Mouse (Mus musculus) layer of hippocampus, adult 9-10 months (tissue): ENCODE measurements around the gene 9830107B12Rik.
A peak's percentile ranks its signal among the peaks of the same experiment; 100 is the strongest.
"Not testable (repeated sequence)": the region's sequence is repeated elsewhere in the genome, so short reads cannot be mapped to it uniquely, and the experiment has no call there.

Experiments used
- DNase-seq: peaks from one replicate; pipeline ENCODE4 v3.0.0; 2022; ENCODE audit warnings: low spot score

The 9830107B12Rik gene

DNA sequence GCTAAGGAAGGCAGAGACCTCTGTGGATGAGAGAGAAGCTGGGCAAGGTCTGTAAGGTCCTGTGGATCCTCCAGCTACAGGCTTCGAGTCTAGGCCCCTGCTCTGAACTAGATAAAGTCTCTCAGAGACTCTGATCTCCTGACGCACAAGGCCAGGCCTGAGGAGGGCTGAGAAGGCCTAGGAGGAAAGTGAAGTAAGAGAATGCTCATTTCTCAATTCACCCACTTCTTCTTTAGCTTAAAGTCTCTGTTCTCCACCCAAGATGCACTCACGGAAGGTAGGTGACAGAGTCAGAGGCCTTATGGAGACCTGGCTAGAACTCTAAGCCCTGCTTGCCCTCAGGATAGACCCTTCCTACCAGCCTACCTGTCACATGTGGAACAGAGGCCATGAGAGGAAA is at the start of gene 9830107B12Rik:
TSS of gene 9830107B12Rik (minus strand) at position 149 of the 400 bp plus-strand sequence.
- DNase-seq = no peak

DNA sequence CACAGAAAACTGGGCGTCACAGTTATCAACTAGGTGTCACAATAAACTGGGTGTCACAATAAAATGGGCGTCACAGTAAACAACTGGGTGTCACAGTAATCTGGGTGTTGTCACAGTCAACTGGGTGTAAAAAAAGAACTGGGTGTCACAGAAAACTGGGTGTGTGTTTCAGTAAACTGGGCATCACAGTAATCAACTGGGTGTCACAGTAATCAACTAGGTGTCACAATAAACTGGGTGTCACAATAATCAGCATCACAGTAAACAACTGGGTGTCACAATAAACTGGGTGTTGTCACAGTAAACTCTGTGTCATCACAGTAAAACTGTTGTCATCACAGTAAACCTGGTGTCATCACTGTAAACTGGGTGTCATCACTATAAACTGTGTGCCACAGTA is 46.3 kb upstream of the 9830107B12Rik start:
- DNase-seq = no peak

DNA sequence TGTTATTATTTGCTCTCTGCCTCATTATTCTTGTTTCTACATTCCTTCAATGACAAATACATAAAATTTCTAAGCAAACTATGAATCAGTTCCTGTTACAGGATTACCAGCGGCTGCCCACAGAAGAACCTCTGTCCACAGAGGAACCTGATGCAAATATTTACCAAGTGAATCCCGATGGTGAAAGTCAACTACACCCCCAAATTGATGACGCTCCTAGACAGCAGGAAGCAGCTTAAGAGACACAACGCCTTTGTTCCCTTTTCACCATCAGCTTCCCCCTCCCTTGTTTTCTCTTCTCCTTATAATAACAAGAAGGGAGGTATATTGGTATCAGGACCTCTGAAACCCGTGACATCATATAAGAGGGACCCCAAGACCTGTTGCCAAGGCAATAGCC is 39.2 kb upstream of the 9830107B12Rik start:
- DNase-seq = no peak

DNA sequence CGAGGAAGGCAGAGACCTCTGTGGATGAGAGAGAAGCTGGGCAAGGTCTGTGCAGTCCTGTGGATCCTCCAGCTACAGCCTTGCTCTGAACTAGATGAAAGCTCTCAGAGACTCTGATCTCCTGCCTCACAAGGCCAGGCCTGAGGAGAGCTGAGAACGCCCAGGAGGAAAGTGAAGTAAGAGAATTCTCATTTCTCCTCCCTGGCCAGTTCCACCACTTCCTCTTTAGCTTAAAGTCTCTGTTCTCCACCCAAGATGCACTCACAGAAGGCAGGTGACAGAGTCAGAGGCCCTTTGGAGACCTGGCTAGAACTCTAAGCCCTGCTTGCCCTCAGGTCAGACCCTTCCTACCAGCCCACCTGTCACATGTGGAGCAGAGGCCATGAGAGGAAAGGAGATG is 21.0 kb upstream of the 9830107B12Rik start, which contains the start of gene A530064D06Rik:
TSS of gene A530064D06Rik (minus strand) at position 173 of the 400 bp plus-strand sequence.
- not testable (repeated sequence) for DNase-seq

DNA sequence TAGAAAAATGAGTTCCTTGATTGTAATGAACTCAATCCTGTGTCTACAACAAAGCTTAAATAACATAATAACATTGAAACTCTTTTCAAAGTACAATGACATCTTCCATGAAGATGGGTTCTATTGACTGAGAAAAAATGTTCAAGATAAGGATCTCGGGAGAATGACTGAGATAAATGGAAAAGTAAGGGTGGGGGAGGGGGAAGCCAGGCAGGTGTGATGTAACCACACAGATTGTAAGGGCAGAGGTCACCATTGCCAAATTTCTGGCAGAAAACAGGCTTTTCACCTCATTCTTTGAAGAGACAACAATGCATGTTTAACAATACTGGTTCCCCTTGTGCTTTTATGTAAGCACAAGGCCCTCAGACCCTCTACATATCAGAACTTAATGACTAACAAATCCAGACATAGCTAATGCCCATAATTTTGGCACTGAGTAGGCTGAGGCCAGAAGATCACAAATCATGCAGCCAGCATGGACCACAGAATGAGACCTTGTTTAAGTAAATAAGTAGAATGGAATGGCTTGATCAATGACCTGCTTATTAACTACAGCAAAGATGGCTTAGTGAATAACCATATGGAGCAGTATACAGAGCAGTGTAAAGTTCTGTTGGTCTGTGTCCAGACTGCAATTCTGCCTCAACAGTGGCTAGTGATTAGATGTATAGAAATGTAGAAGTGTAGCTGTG is 11.5 kb upstream of the 9830107B12Rik start:
- no peak for DNase-seq

DNA sequence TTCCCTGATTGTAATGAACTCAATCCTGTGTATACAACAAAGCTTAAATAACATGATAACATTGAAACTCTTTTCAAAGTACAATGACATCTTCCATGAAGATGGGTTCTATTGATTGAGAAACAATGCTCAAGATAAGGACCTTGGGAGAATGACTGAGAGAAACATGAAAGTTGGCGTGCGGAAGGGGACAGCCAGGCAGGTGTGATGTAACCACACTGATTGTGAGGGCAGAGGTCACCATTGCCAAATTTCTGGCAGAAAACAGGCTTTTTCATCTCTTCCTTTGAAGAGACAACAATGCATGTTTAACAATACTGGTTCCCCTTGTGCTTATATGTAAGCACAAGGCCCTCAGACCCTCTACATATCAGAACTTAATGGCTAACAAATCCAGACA is 13.3 kb downstream of the 9830107B12Rik start:
- no peak for DNase-seq

DNA sequence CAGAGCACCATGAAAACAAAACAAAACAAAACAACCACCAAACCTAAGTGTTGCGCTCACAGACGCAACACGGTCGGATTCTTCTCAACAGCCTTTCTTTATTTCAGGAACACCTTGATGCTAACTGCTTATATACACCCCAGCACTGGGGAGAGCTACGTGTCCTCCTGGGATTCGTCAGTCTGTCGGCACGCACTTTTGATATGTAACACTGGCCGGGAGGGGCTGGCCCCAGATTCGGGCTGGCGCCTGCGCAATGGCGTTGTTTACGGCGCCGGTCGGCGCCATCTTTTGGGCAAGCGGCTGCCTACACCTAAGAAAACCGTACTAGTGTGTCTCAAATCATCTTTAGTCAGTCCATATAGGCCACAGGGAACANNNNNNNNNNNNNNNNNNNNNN is 25.6 kb downstream of the 9830107B12Rik start:
- DNase-seq = no peak

DNA sequence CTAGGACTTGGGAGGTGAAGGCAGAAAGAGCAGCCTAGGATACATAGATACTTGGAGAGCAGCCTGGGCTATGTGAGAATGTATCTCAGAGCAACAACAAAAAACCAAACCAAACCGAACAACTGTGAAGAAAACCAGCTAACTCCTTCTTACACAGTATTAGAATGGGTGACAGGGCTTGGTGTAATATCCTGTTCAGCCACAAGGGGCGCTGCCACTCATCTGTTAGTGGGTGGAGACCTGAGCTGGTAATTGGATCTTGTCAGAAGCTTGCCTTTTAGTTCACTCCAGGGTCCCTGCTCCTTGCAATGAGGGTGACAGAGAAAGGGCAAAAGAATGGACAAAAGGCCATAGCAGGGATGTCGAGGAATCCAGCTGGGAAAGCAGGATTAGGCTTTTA is 26.4 kb downstream of the 9830107B12Rik start:
- DNase-seq = peak; percentile 44

DNA sequence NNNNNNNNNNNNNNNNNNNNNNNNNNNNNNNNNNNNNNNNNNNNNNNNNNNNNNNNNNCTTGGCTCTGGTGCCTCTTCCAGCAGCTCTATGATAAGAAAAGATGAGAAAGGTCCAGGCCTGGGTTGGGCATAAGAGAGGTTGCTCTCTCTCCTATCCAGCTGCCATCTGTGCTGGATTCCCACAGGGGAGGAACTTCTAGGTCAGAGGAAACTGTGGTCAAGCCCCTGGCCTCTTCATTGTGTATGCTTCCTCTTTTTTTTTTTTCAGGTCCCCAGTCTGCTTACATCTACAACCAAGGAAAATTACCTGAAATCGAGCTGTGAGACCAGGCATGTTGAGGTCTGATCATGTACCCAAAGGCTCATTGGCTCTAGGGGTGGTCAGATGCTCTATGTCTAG is 27.5 kb downstream of the 9830107B12Rik start:
- no peak for DNase-seq

DNA sequence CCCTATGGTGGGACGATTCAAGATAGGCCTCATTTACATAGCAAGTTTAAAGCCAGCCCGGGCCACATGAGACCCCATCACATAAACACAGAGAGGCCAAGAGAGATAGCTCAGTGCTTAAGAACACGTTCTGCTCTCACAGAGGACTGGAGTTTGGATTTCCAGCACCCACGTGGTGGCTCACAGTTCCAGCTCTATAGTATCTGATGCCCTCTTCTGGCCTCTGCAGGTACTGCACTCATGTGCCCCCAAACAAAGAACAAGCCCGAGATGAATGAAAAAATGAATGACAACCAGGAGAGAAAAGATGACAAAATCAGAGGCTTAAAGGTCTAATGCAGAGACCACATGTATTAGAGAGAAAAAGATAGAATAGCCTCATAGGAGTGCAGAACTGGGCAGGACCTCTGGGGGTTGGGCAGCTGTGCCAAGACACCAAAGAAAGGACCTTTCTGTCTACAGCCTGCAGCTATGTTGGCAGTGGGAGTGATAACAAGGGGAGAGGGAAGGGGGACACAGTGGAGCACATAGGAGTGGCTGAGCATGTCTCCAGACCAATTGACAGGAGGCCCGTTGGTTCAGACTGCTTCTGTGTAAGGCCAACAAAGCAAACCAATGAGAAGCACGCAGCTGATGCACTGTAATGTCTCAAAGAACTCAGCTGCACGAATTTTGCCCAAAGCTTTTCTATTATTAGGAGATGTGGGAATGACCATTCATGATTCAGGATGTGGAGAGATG is 35.4 kb downstream of the 9830107B12Rik start:
- no peak for DNase-seq

DNA sequence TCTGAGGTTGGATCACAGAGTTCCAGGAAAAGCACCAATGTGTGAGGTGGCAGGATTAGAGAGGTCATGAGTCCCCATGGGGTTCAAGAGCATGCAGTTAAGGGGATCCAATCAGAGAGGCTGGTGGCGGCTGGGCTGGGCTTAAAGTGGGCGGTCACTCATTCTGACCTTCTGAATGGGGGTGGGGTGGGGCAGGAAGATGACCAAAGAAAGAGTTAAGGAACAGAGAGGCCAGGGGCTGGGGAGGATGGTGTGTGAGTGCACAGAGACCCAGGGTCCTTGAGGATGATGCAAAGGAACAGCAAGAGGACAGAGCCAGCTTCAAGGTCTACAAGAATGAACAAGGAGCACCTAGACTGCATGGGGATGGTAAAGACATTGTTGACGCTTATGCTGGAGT is 37.5 kb downstream of the 9830107B12Rik start:
- no peak for DNase-seq

DNA sequence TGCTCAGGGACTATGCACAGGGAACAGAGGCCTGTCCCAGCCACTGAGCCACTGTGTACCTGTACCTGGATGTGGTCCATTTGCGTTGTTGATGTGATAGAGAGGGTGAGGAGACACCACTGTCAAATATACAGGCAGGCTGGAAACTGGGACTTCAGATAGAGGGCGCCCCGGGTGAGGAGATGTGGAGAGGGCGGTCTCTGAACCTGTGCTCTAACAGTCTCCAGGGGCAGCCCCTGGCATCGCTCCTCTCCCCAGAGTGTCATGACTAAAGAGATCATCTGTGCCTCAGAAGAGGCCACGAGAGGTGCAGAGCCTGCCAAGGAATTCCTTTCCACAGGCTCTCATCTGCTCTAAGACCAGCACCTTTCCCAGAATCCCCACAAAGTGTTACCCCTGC is 38.2 kb downstream of the 9830107B12Rik start:
- DNase-seq = no peak

DNA sequence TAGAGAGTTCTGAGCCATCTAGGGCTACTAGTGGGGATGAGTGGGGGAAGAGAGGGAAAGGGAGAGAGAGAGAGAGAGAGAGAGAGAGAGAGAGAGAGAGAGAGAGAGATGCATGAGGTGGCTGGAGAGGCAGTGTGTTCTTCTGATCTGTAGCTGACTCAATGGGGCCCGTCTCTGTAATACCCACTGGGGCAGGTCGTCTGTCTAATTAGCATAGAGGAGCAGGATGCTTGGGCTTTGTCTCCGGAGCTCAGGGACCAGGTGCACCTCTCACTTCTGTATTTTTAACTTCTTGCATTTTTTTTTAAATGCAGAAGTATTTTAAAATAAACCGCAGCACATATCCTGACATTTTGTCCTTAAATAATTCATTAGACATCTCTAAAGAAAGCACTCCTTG is 38.7 kb downstream of the 9830107B12Rik start:
- no peak for DNase-seq

DNA sequence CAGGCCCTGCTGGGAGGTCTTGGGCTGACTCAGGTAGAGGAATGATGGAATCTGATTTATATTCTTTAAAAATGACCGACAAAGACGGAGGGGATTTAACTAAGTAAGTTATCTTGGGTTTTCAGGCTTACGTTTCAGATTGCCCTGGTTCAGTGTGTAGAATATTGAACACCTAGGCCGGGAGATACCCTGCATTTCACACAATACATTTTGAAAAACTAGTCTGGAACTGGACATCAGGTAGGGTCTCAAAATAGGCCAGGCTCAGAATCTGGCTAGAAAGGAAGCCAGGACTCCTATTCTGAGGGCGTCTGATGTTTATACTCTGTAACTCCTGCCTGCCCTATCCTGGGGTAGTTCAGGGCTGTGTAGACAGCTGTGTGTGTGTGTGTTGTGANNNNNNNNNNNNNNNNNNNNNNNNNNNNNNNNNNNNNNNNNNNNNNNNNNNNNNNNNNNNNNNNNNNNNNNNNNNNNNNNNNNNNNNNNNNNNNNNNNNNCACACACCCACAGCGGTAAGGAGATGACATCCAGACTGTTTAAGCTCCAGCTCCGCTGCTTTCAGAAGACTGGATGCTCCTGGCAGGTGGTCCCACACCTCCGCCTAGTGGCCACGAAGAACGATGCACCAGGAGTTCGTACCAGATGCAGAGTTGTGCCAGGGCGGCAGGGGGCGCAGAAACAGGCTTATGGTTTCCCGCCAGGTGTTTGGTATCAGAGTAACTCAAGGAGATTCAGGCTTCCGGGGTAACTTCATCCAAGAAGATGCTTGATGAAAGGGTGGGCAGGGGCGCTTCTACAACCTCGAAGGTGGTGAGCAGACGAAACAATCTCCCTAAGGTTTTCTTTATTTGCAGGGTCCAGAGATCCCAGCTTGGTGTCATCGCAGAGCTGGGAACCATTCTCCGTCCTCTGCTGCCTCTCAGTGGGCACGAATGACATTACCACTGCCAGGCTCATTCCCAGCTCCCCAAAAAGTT is 45.3 kb downstream of the 9830107B12Rik start:
- DNase-seq = peak; percentile 82

DNA sequence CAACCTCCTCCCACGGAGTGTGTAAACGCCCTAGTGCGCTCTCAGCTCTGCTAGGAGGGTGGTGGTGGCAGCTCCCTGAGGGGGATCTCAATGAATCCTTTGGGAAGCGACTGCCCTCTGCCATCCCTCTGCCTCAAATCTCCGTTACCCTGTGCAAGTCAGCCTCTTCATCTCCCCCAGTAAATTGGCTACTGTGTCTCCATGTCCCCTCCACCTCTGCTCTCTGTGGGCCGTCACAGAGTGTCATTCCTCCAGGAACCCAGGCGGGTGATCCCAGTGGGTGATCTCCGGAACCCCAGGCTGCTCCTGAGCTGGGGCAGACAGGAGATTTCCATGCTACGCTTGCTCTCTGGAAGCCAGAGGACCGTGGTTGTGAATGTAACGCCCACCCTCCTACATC is 46.8 kb downstream of the 9830107B12Rik start:
- DNase-seq = no peak

DNA sequence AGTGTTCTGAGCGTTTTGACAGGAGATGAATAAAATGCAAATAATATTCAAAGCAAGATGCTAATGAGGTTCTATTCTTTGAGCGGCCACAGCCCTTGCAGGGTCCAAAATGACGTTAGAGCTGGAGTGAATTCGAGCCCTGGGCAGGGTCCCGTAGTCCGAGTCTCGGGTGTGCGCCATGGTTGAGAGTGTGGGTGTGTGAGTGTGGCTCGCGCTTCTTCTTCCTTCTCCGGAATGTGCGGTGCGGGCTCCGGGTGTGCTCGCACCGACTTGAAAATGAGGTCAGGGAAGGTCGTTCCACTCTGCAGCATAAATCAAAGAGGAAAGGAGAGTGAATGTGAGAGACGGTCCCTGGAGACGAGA is 47.6 kb downstream of the 9830107B12Rik start:
- DNase-seq = no peak

DNA sequence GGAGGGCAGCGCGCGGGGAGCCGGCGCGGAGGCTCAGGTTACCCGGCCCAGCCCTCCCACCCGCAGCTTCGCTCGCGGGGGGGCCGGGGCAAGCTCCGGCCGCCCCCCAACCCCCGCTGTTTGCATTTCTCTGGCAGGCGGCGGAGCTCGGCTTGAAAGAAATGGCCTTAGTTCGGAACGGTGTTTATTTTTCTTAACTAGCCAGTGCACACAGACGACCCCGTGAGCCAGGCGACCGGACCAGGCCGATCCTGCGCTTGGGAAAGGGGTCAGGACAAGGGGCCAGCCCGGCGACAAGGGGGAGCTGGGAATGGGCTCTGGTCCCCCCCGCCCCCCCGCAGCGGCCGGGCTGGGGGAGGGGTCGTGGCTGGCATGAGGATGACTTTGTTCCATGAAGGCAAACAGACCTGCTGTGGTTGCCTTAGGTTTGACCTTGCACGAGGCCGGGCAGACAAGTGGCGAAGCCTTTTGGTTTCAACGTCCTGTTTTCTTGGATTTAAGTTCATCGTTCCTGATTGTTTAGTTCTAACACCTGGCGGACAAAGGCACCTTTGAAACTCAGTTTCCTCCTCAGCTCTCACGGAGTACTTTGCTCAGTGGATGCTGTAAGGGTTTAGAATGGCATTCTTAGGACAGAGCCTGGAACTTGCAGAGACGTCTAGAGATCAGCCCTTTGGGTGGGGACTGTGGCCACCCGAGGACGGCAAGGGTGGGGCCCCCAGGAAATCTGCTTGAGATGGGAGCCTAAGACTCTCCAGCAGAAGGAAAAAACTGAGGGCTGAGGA is 48.1 kb downstream of the 9830107B12Rik start:
- no peak for DNase-seq

DNA sequence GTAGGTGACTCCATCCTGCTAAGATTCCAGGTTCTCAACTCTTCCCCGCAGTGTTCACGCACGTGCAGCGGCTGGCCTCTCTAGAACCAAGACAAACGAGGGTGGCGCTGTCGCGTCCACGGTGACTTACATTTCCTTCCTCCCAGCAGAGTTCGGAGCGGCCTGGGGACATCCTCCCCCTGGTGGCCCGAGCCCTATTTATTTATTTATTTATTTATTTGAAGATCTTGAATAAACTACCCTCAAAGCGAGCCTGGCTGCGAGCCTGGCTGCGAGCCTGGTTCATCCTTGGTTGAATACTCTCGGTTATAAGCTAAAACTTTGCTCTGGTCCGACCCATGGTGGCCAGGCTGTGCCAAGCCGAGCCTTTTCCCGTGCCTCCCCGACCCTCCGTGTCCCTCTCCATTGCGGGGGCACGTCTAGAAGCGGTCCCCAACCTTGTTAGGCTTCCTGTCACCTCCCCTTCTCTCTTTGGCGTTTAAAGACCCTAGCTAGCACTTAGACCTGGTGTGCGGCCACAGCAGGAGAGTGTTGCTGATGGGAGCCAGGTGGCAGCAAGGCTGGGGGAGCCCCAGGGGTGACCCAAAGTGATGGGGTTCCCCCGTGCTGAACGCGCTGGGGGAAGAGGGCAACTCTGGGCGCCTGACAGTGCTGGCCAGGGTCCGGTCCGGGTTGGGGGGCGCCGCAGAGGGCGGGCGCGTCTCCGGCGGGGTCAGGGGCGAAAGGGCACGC is 48.9 kb downstream of the 9830107B12Rik start:
- no peak for DNase-seq

DNA sequence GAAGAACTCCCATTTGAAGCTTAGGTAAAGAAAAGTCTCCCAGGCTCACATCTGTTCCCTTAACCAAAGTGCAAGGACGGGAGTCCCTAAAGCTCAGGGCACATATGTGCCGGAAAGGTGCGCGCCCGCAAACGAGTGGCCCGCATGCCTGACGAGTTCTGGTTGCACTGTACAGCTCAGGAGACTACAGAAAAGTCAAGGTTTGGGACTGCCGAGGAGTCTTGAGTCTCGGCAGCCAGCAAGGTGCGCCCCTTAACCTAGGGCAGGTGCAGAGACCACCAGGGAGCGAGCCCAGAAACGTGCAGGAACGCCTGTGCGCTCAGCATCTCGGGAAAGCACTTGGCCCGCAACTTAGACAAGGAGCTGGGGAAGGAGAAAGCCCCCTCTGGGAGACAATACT is 49.7 kb downstream of the 9830107B12Rik start:
- no peak for DNase-seq

DNA sequence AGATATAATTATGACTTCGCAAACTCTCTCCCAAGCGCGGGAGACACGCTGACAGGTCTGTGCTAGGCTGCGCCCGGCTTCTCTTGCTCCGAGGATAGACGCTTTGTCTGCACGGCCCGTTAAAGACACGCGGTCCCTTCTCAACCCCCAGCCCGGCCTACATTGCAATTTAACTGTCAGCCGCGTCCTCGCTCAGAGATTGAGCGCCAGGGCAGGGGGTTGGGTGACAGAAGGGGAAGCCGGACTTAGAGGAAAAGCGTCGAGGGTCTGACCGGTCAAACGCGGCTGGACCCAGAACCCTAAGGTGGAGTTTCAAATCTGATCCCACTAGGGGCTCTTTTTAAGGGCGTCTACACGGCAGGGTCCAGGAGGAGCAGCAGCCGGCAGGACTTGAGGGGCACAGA is 50.3 kb downstream of the 9830107B12Rik start:
- no peak for DNase-seq
